Mouse (Mus musculus): Measurements from ENCODE around the gene Smndc1. TPM values are rescaled to one million over a fixed set of nuclear protein-coding genes. Genes with fewer than 3 reads are reported as not detected.

The Smndc1 gene
- polyA plus RNA-seq (2017; shearing (Covaris generic)): 10 to 100 TPM; 69.0 to 69.5 TPM

GRCm38 (mm10) chr19:53390495-53391007 is at the start of gene Smndc1:
Gene Smndc1 (minus strand): TSS chr19:53390578.

GRCm38 (mm10) chr19:53371666-53372065 is 18.7 kb downstream of the Smndc1 start, which contains the start of gene Gm10197:
Gene Gm10197 (minus strand): TSS chr19:53371766.

Other genes starting within 250 kb of the Smndc1 start
- gene Mxi1, start 80.1 kb downstream of the Smndc1 start, polyA plus RNA-seq (2017; shearing (Covaris generic)): 10 to 100 TPM; 21.5 to 38.3 TPM
- not detected for gene Gm10197, start 18.8 kb downstream of the Smndc1 start, polyA plus RNA-seq (2017; shearing (Covaris generic))
- 100 to 1,000 TPM in 1 of 2 experiments, 10 to 100 TPM in 1; 47.9 to 167 TPM for gene Dusp5, start 138.5 kb upstream of the Smndc1 start, polyA plus RNA-seq (2017; shearing (Covaris generic))
- 100 to 1,000 TPM; 182 to 240 TPM for gene Nutf2-ps1, start 198.5 kb upstream of the Smndc1 start, polyA plus RNA-seq (2017; shearing (Covaris generic))
- gene Smc3, start 209.8 kb upstream of the Smndc1 start, polyA plus RNA-seq (2017; shearing (Covaris generic)): 10 to 100 TPM; 44.2 to 46.9 TPM